Comparison of ENCODE assay signal across 7 mouse cellular contexts in genomic region chr11:4053586-4053985, GRCm38 (mm10). TPM values are rescaled to one million over a fixed set of nuclear protein-coding genes. Genes with fewer than 3 reads are reported as not detected.
A peak's percentile ranks its signal among the peaks of the same experiment; 100 is the strongest.
DNase-seq lines count a peak whose midpoint lies in the region; ATAC-seq and TF ChIP-seq lines count a peak whose summit lies in the region.

No protein-coding gene starts in this region.

- no peaks in the 10 kb centered on the region for H3K4me1 ChIP-seq in G1E (ENCODE audit: insufficient read depth, low read depth, low read length)

- H3K4me3 ChIP-seq in G1E (ENCODE audit: low read depth, low read length), result no peak overlapping the region

- ATAC-seq in G1E (ENCODE audit: extremely low read depth, insufficient number of reproducible peaks, low FRiP score, poor library complexity, severe bottlenecking), result no peak

- peak; percentile 78 to 80 for DNase-seq in B cell, adult 2 months
- DNase-seq in G1E (ENCODE audit: low spot score), result peak; percentile 63
- DNase-seq in cerebellum, adult 11-12 months, result peak; percentile 27
- peak; percentile 75 to 76 for DNase-seq in frontal cortex, postnatal 36 days (ENCODE audit: low spot score in 2 of 2)
- peak; percentile 35 to 82 for DNase-seq in layer of hippocampus, adult 18-20 months (ENCODE audit: low spot score in 2 of 2)
- DNase-seq in lung, postnatal 10 days, result peak; percentile 81
- DNase-seq in right cerebral cortex, postnatal 4 days, result peak; percentile 74

- H3K27me3 ChIP-seq in G1E (ENCODE audit: insufficient read depth, low read length), result peaks cover 22% of the 10 kb centered on the region

- no peaks in the 10 kb centered on the region for H3K36me3 ChIP-seq in G1E (replicated peaks)

- no peaks in the 10 kb centered on the region for H3K9me3 ChIP-seq in G1E (replicated peaks)

- TF ChIP-seq CTCF in G1E (IDR thresholded peaks at IDR 0.05; ENCODE audit: low read depth, low read length), result peak; percentile 91

RNA-seq across cellular contexts. Expression of gene Sec14l3, which starts 11.1 kb away (rescaled TPM):
- total RNA-seq in G1E (2014; fragmentation: Nextera tagmentation) (not detected in 2 replicates), G1E (2017) (0.11 TPM in 1 of 2 replicates, not detected in the other)
- polyA plus RNA-seq in G1E (2012), result not detected in 2 replicates
- 1 to 10 TPM in 1 of 2 experiments, under 1 TPM in 1; 0.74 to 1.5 TPM for total RNA-seq in layer of hippocampus, adult 18-20 months (2021)

RNA-seq across cellular contexts. Expression of gene Sec14l4, which starts 22.3 kb away (rescaled TPM):
- total RNA-seq in G1E (2014; fragmentation: Nextera tagmentation) (not detected in 2 replicates), G1E (2017) (0.06 and 0.11 TPM in 2 replicates)
- not detected in 2 replicates for polyA plus RNA-seq in G1E (2012)
- total RNA-seq in layer of hippocampus, adult 18-20 months (2021), result under 1 TPM; 0.27 to 0.41 TPM

RNA-seq across cellular contexts. Expression of gene Mtfp1, which starts 41.7 kb away (rescaled TPM):
- 5.4 and 6.5 TPM in 2 replicates for total RNA-seq in G1E (2014; fragmentation: Nextera tagmentation)
- total RNA-seq in G1E (2017), result 10.5 and 12.7 TPM in 2 replicates
- 12.3 and 14.2 TPM in 2 replicates for polyA plus RNA-seq in G1E (2012)
- 100 to 1,000 TPM; 118 to 123 TPM for total RNA-seq in layer of hippocampus, adult 18-20 months (2021)

Comparison
In these comparisons a context has a peak if more than half of its experiments do, and no peak if none do; other contexts are left out.
1. DNase-seq: peak in every context shown above with its lines; median percentile 81 in lung, postnatal 10 days; 79 in B cell, adult 2 months; 76 in frontal cortex, postnatal 36 days; 74 in right cerebral cortex, postnatal 4 days; 63 in G1E; 58 in layer of hippocampus, adult 18-20 months; 27 in cerebellum, adult 11-12 months.
2. RNA of gene Mtfp1, which starts 41.7 kb away (total RNA-seq): 118 to 123 TPM in layer of hippocampus, adult 18-20 months; 5.4 to 12.7 TPM in G1E; every median in the first group is over 4 times any median in the second.